Mouse (Mus musculus): ENCODE measurements around the gene Gm14632. TPM values are rescaled to one million over a fixed set of nuclear protein-coding genes. Genes with fewer than 3 reads are reported as not detected.
"Not testable (repeated sequence)": the region's sequence is repeated elsewhere in the genome, so short reads cannot be mapped to it uniquely, and the experiment has no call there.

Gm14632 gene
- not detected in 2 replicates for total RNA-seq (2012; rRNA removed)
- not detected for polyA plus RNA-seq (2012; ENCODE audit: insufficient read depth in 1 of 2, insufficient read length in 2 of 2, low read depth in 1 of 2, low replicate concordance in 2 of 2, missing spikeins in 1 of 2)

GRCm38 (mm10) chrX:30329472-30329871 lies at the start of gene Gm14632:
Gm14632 (plus strand) TSS chrX:30329772.
- not testable (repeated sequence) for H3K27ac ChIP-seq (ENCODE audit: control insufficient read depth, low read depth, low read length); H3K79me2 ChIP-seq (ENCODE audit: control insufficient read depth, insufficient read depth, low read length, poor library complexity); DNase-seq (ENCODE audit: low read depth, low spot score); H3K9ac ChIP-seq (ENCODE audit: control insufficient read depth, low read depth, low read length, poor library complexity, severe bottlenecking); H3K9me3 ChIP-seq (replicated peaks; ENCODE audit: insufficient read depth, low read length); H3K36me3 ChIP-seq (ENCODE audit: control insufficient read depth in 1 of 2, insufficient read depth in 2 of 2, low read length in 2 of 2); H3K4me1 ChIP-seq (ENCODE audit: control insufficient read depth in 1 of 2, insufficient read depth in 2 of 2, low read length in 2 of 2); H3K27me3 ChIP-seq (ENCODE audit: control insufficient read depth in 1 of 2, insufficient read depth in 2 of 2, low read length in 2 of 2); H3K4me3 ChIP-seq (ENCODE audit: control insufficient read depth in 1 of 2, insufficient read depth in 1 of 2, low read depth in 2 of 2, low read length in 2 of 2)

Data from MEL (cell line).